Mouse (Mus musculus) small intestine, adult 2 months (tissue): Measurements from ENCODE around the gene Ptprk.

ENCODE experiments used
- CTCF ChIP-seq: fragments of 200-500 bp; IDR thresholded peaks from 2 replicates; pipeline ENCODE4 v1.5.1; 2012; ENCODE audit warnings: low read depth, mild to moderate bottlenecking, control low read depth, inconsistent platforms, low read length, moderate library complexity, mixed read lengths; ENCODE audit not compliant: insufficient replicate concordance, insufficient read length; ENCODE audit errors: extremely low read depth
- POLR2A ChIP-seq: fragments of 200-500 bp; IDR thresholded peaks from 2 replicates; pipeline ENCODE4 v1.6.1; 2012; ENCODE audit warnings: low read depth, mild to moderate bottlenecking, control low read depth, inconsistent platforms, low read length, moderate library complexity

- TF ChIP-seq CTCF: no peak
- no peak for TF ChIP-seq POLR2A
These were observed 270.6 kb downstream of the Ptprk start for GRCm38 (mm10) chr10:28345196-28345681.
